ENCODE assay signal across 8 mouse cellular contexts in the genomic region with DNA sequence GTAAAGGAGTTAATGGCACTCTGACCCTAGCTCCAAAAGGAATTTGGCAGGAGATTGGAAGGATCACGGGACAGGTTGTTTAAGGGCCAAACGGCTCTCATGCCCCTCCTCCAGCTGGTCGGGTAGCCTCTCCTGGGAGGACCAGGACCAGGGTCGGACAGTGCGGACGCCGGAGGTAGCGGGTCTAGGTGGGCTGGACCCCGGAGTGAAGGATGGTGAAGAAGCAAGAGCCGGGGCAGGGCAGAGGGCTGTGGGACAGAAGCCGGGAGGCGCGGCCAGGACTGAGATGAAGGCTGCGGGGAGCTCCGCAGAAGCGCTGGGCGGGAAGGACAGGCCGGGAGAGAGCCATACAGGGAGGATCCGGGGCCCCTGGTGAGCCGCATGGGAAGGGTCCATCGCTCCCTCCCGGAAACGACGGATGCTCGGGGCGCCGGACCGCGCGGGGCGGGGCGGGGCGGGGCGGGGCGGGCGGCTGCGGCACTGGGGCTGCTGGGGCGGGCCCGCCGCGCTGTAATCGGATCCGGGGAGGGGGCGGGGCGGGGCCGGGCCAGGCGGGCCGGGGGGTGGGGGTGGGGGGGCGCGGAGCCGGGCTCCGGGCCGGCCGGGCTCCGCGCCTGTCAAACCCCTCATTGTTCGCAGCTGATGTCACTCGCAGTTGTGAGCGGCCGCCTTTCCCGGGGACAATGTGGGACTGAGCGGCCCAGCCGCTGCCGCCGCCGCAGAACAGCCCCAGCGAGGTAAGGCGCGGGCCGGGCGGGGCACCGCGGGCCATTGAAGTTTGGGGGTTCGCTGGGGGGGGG. TPM values are rescaled to one million over a fixed set of nuclear protein-coding genes. Genes with fewer than 3 reads are reported as not detected.
DNase-seq lines count a peak whose midpoint lies in the region; ATAC-seq and TF ChIP-seq lines count a peak whose summit lies in the region.

A gene (plus strand): TSS at position 21 of the 800 bp plus-strand sequence.

- WGBS in embryonic facial prominence, embryonic 11.5 days, result under 1% methylated on average over 35 of the region's 74 CpGs
- under 1% methylated on average over 44 of the region's 74 CpGs for WGBS in heart, embryonic 12.5 days
- WGBS in kidney, embryonic 14.5 days, result under 1% methylated on average over 41 of the region's 74 CpGs
- WGBS in liver, adult 2 months, result under 1% methylated on average over 72 of the region's 74 CpGs
- WGBS in midbrain, embryonic 16.5 days, result under 1% methylated on average over 36 of the region's 74 CpGs

- H3K4me1 ChIP-seq in embryonic facial prominence, embryonic 11.5 days (ENCODE audit: control insufficient read depth, insufficient read depth, low read length), result peaks cover 29% of the 10 kb centered on the region
- peaks cover 83% of the 10 kb centered on the region for H3K4me1 ChIP-seq in heart, embryonic 12.5 days (replicated peaks)
- H3K4me1 ChIP-seq in kidney, embryonic 14.5 days (ENCODE audit: control insufficient read depth, insufficient read depth, low read length), result peaks cover 74% of the 10 kb centered on the region
- peaks cover 25% of the 10 kb centered on the region for H3K4me1 ChIP-seq in liver, adult 2 months (ENCODE audit: control insufficient read depth, insufficient read depth, low read length)
- peaks cover 53% of the 10 kb centered on the region for H3K4me1 ChIP-seq in midbrain, embryonic 16.5 days (ENCODE audit: control insufficient read depth, insufficient read depth, low read length)

- peak; percentile 72 to 89 for DNase-seq in adrenal gland, adult (ENCODE audit: inconsistent age in 2 of 2, low spot score in 1 of 2)
- peak; percentile 83 for DNase-seq in embryonic facial prominence, embryonic 11.5 days (ENCODE audit: low spot score)
- peak; percentile 88 for DNase-seq in liver, adult 2 months (ENCODE audit: extremely low read depth, low read depth, low spot score)
- no peak for DNase-seq in c-Kit-positive CD71-positive TER-119-positive erythroid progenitor cells, embryonic 14.5 days (ENCODE audit: low spot score)

- H3K36me3 ChIP-seq in embryonic facial prominence, embryonic 11.5 days (replicated peaks; ENCODE audit: control insufficient read depth, insufficient read depth, low read depth, low read length), result no peaks in the 10 kb centered on the region
- peaks cover 2% of the 10 kb centered on the region; the same call in 1 of the 2 replicates for H3K36me3 ChIP-seq in heart, embryonic 12.5 days
- 0 out of 2 replicates have a peak, but pooled peaks cover 5% of the 10 kb centered on the region for H3K36me3 ChIP-seq in kidney, embryonic 14.5 days (ENCODE audit: control insufficient read depth, insufficient read depth, low read length)
- peaks cover 7% of the 10 kb centered on the region; the same call in 1 of the 2 replicates for H3K36me3 ChIP-seq in liver, adult 2 months (ENCODE audit: control insufficient read depth, insufficient read depth, low read length)
- no peaks in the 10 kb centered on the region for H3K36me3 ChIP-seq in midbrain, embryonic 16.5 days (ENCODE audit: control insufficient read depth, insufficient read depth, low read length)

- peaks cover 11% of the 10 kb centered on the region; the same call in 1 of the 2 replicates for H3K79me2 ChIP-seq in liver, adult 2 months (ENCODE audit: control insufficient read depth, insufficient read depth, low read length)

- peak within 1 kb of the TSS; percentile 83 for H3K9ac ChIP-seq in embryonic facial prominence, embryonic 11.5 days (replicated peaks; ENCODE audit: low read length)
- peak within 1 kb of the TSS; percentile 88 for H3K9ac ChIP-seq in heart, embryonic 12.5 days
- H3K9ac ChIP-seq in kidney, embryonic 14.5 days (ENCODE audit: low read depth, low read length), result peak within 1 kb of the TSS; percentile 82
- H3K9ac ChIP-seq in liver, adult 2 months (ENCODE audit: low read depth, low read length), result peak within 1 kb of the TSS; percentile 86
- peak within 1 kb of the TSS; percentile 72 for H3K9ac ChIP-seq in midbrain, embryonic 16.5 days (ENCODE audit: low read depth, low read length)

- no peak for TF ChIP-seq CTCF in liver, adult 2 months (IDR thresholded peaks at IDR 0.05; ENCODE audit: low read depth, low read length)

- H3K4me3 ChIP-seq in embryonic facial prominence, embryonic 11.5 days (ENCODE audit: low read depth, low read length), result peak within 1 kb of the TSS; percentile 84
- H3K4me3 ChIP-seq in heart, embryonic 12.5 days, result peak within 1 kb of the TSS; percentile 80
- H3K4me3 ChIP-seq in kidney, embryonic 14.5 days (ENCODE audit: low read length), result peak within 1 kb of the TSS; percentile 82
- peak within 1 kb of the TSS; percentile 72 for H3K4me3 ChIP-seq in liver, adult 2 months (ENCODE audit: insufficient read depth, low read depth, low read length)
- peak within 1 kb of the TSS; percentile 63 for H3K4me3 ChIP-seq in midbrain, embryonic 16.5 days (ENCODE audit: low read depth, low read length)

- no peaks in the 10 kb centered on the region for H3K9me3 ChIP-seq in embryonic facial prominence, embryonic 11.5 days (replicated peaks; ENCODE audit: control insufficient read depth, low read length)
- no peaks in the 10 kb centered on the region for H3K9me3 ChIP-seq in heart, embryonic 12.5 days (replicated peaks)
- no peaks in the 10 kb centered on the region for H3K9me3 ChIP-seq in kidney, embryonic 14.5 days (ENCODE audit: control insufficient read depth, low read length)
- H3K9me3 ChIP-seq in midbrain, embryonic 16.5 days (replicated peaks; ENCODE audit: control insufficient read depth, low read length, poor library complexity, severe bottlenecking), result no peaks in the 10 kb centered on the region

- peak within 1 kb of the TSS; percentile 96 for H3K4me2 ChIP-seq in embryonic facial prominence, embryonic 11.5 days (ENCODE audit: low read depth, low read length)
- peak within 1 kb of the TSS; percentile 94 for H3K4me2 ChIP-seq in heart, embryonic 12.5 days
- peak within 1 kb of the TSS; percentile 96 for H3K4me2 ChIP-seq in kidney, embryonic 14.5 days (replicated peaks; ENCODE audit: low read depth, low read length)
- peak within 1 kb of the TSS; percentile 98 for H3K4me2 ChIP-seq in midbrain, embryonic 16.5 days (ENCODE audit: low read length)

- H3K27ac ChIP-seq in embryonic facial prominence, embryonic 11.5 days (replicated peaks; ENCODE audit: low read depth, low read length), result peak within 1 kb of the TSS; percentile 93
- peak within 1 kb of the TSS; percentile 88 for H3K27ac ChIP-seq in heart, embryonic 12.5 days (ENCODE audit: poor library complexity, severe bottlenecking)
- peak within 1 kb of the TSS; percentile 97 for H3K27ac ChIP-seq in kidney, embryonic 14.5 days (ENCODE audit: low read depth, low read length)
- H3K27ac ChIP-seq in liver, adult 2 months (replicated peaks; ENCODE audit: insufficient read depth, low read depth, low read length), result peak within 1 kb of the TSS; percentile 93
- peak within 1 kb of the TSS; percentile 92 for H3K27ac ChIP-seq in midbrain, embryonic 16.5 days (ENCODE audit: low read length)

- TF ChIP-seq POLR2A in liver, adult 2 months (IDR thresholded peaks at IDR 0.05; ENCODE audit: extremely low read depth, insufficient read depth, low read length), result 0 out of 2 replicates have a peak, but pooled peaks have one; percentile 23

- H3K27me3 ChIP-seq in embryonic facial prominence, embryonic 11.5 days (ENCODE audit: control insufficient read depth, insufficient read depth, low read length), result no peaks in the 10 kb centered on the region
- no peaks in the 10 kb centered on the region for H3K27me3 ChIP-seq in heart, embryonic 12.5 days (replicated peaks)
- no peaks in the 10 kb centered on the region for H3K27me3 ChIP-seq in kidney, embryonic 14.5 days (ENCODE audit: control insufficient read depth, insufficient read depth, low read length)
- no peaks in the 10 kb centered on the region for H3K27me3 ChIP-seq in liver, adult 2 months (ENCODE audit: control insufficient read depth, insufficient read depth, low read length)
- no peaks in the 10 kb centered on the region for H3K27me3 ChIP-seq in midbrain, embryonic 16.5 days (ENCODE audit: control insufficient read depth, insufficient read depth, low read depth, low read length)

- peak; percentile 72 for ATAC-seq in CD4-positive, CD25-positive, alpha-beta regulatory T cell, adult 4 months
- ATAC-seq in embryonic facial prominence, embryonic 11.5 days (replicated peaks; ENCODE audit: insufficient number of reproducible peaks, low FRiP score, low TSS enrichment, low read depth), result peak; percentile 57
- ATAC-seq in heart, embryonic 12.5 days (ENCODE audit: insufficient number of reproducible peaks, low FRiP score), result peak; percentile 80
- peak; percentile 60 for ATAC-seq in kidney, embryonic 14.5 days (ENCODE audit: low FRiP score, low TSS enrichment)
- ATAC-seq in midbrain, embryonic 16.5 days, result peak; percentile 50

RNA-seq across cellular contexts. Expression of the gene that starts here (rescaled TPM):
- 1 to 10 TPM; 2.9 to 3.1 TPM for polyA plus RNA-seq in CD4-positive, CD25-positive, alpha-beta regulatory T cell, adult 4 months (2017; shearing (Covaris generic))
- 165 and 189 TPM in 2 replicates for polyA plus RNA-seq in embryonic facial prominence, embryonic 11.5 days (2014; fragmentation: Nextera tagmentation; extraction: Ambion mirVana)
- polyA plus RNA-seq in heart, embryonic 12.5 days (2016; fragmentation: Nextera tagmentation; extraction: Ambion mirVana), result 96.9 and 109 TPM in 2 replicates
- 129 and 147 TPM in 2 replicates for polyA plus RNA-seq in kidney, embryonic 14.5 days (2014; fragmentation: Nextera tagmentation; extraction: Ambion mirVana)
- total RNA-seq in liver, adult 2 months (2014; rRNA removed), result 15.9 and 22.2 TPM in 2 replicates
- polyA plus RNA-seq in liver, adult 2 months (2012; rRNA removed), result 43.3 and 52.5 TPM in 2 replicates
- 242 and 262 TPM in 2 replicates for polyA plus RNA-seq in midbrain, embryonic 16.5 days (2015; fragmentation: Nextera tagmentation; extraction: Ambion mirVana)

Comparison
In these comparisons a context has a peak if more than half of its experiments do, and no peak if none do; other contexts are left out.
1. RNA of the gene that starts here (polyA plus RNA-seq): 242 to 262 TPM in midbrain, embryonic 16.5 days, 165 to 189 TPM in embryonic facial prominence, embryonic 11.5 days, 129 to 147 TPM in kidney, embryonic 14.5 days, 96.9 to 109 TPM in heart, embryonic 12.5 days and 43.3 to 52.5 TPM in liver, adult 2 months; 2.9 to 3.1 TPM in CD4-positive, CD25-positive, alpha-beta regulatory T cell, adult 4 months; every median in the first group is over 10 times any median in the second.
2. Peak in every context shown above with its lines, with median percentiles within 50 percentile points of each other: ATAC-seq, H3K27ac ChIP-seq, H3K4me2 ChIP-seq, H3K4me3 ChIP-seq and H3K9ac ChIP-seq.